Mouse (Mus musculus): Measurements from ENCODE around the gene Ints6l. TPM values are rescaled to one million over a fixed set of nuclear protein-coding genes. Genes with fewer than 3 reads are reported as not detected.
"Not testable (repeated sequence)": the region's sequence is repeated elsewhere in the genome, so short reads cannot be mapped to it uniquely, and the experiment has no call there.

Gene Ints6l
- polyA plus RNA-seq, 1 experiment from 2014 or later: 18.2 TPM

GRCm38 (mm10) chrX:56477553-56477952 lies 22.9 kb downstream of the Ints6l start:
- no peak overlapping the region for H3K4me2 ChIP-seq (ENCODE audit: low read length)
- H3K4me3 ChIP-seq (ENCODE audit: low read depth, low read length): no peak overlapping the region
- H3K4me1 ChIP-seq (ENCODE audit: control insufficient read depth, insufficient read depth, low read length): no peaks in the 10 kb centered on the region
- no peak overlapping the region for H3K27ac ChIP-seq (ENCODE audit: low read length)
- no peak for ATAC-seq
- H3K9me3 ChIP-seq (replicated peaks; ENCODE audit: control insufficient read depth, low read length, poor library complexity, severe bottlenecking): no peaks in the 10 kb centered on the region
- no peaks in the 10 kb centered on the region for H3K36me3 ChIP-seq (ENCODE audit: control insufficient read depth, insufficient read depth, low read length)
- no peaks in the 10 kb centered on the region for H3K27me3 ChIP-seq (ENCODE audit: control insufficient read depth, insufficient read depth, low read depth, low read length)
- WGBS: 93% methylated on average over 3 of the region's 3 CpGs
- H3K9ac ChIP-seq (ENCODE audit: low read depth, low read length): no peak overlapping the region

- WGBS: 60% methylated on average over 3 of the region's 3 CpGs
- Histone ChIP-seq H3K4me1 (ENCODE audit: control insufficient read depth, insufficient read depth, low read length) (no peaks in the 10 kb centered on the region), H3K9me3 (replicated peaks; ENCODE audit: control insufficient read depth, low read length, poor library complexity, severe bottlenecking) (no peaks in the 10 kb centered on the region), H3K4me2 (ENCODE audit: low read length) (no peak overlapping the region), H3K36me3 (ENCODE audit: control insufficient read depth, insufficient read depth, low read length) (0 out of 2 replicates have a peak, but pooled peaks cover 4% of the 10 kb centered on the region), H3K27ac (ENCODE audit: low read length) (no peak overlapping the region), H3K9ac (ENCODE audit: low read depth, low read length) (no peak overlapping the region), H3K4me3 (ENCODE audit: low read depth, low read length) (no peak overlapping the region), H3K27me3 (ENCODE audit: control insufficient read depth, insufficient read depth, low read depth, low read length) (no peaks in the 10 kb centered on the region)
- ATAC-seq: no peak
Observed at GRCm38 (mm10) chrX:56481906-56482305, 27.2 kb downstream of the Ints6l start.

DNA sequence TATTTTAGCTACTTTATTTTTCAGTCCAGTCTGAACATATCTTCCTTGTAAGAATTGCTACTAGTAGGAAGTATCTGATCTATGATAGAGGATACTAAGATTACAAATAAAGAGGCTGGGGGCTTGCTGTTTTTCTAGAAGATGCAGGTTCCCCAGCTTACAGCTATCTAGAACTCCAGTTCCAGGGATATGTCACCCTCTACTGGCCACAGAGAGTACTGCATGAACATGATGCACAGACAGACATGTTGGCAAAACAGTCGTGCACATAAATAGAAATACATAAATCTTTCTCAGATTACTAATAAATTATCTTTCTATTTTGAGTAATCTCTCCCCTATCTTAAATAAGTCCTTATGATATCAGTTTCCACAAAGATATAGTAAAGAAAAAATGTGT lies 35.1 kb downstream of the Ints6l start:
- 37% methylated on average over 1 of the region's 1 CpGs for WGBS
- H3K27me3 ChIP-seq (ENCODE audit: control insufficient read depth, insufficient read depth, low read depth, low read length): no peaks in the 10 kb centered on the region
- H3K9ac ChIP-seq (ENCODE audit: low read depth, low read length): no peak overlapping the region
- 0 out of 2 replicates have a peak, but pooled peaks cover 1% of the 10 kb centered on the region for H3K36me3 ChIP-seq (ENCODE audit: control insufficient read depth, insufficient read depth, low read length)
- H3K4me3 ChIP-seq (ENCODE audit: low read depth, low read length): no peak overlapping the region
- H3K4me1 ChIP-seq (ENCODE audit: control insufficient read depth, insufficient read depth, low read length): no peaks in the 10 kb centered on the region
- no peak overlapping the region for H3K4me2 ChIP-seq (ENCODE audit: low read length)
- no peaks in the 10 kb centered on the region for H3K9me3 ChIP-seq (replicated peaks; ENCODE audit: control insufficient read depth, low read length, poor library complexity, severe bottlenecking)
- ATAC-seq: no peak
- H3K27ac ChIP-seq (ENCODE audit: low read length): no peak overlapping the region

GRCm38 (mm10) chrX:56497241-56497640 lies 42.6 kb downstream of the Ints6l start:
- WGBS: 82% methylated on average over 7 of the region's 7 CpGs
- ATAC-seq: no peak
- H3K27me3 ChIP-seq (ENCODE audit: control insufficient read depth, insufficient read depth, low read depth, low read length): no peaks in the 10 kb centered on the region
- no peaks in the 10 kb centered on the region for H3K9me3 ChIP-seq (replicated peaks; ENCODE audit: control insufficient read depth, low read length, poor library complexity, severe bottlenecking)
- H3K4me2 ChIP-seq (ENCODE audit: low read length): no peak overlapping the region
- H3K4me1 ChIP-seq (ENCODE audit: control insufficient read depth, insufficient read depth, low read length): no peaks in the 10 kb centered on the region
- H3K36me3 ChIP-seq (ENCODE audit: control insufficient read depth, insufficient read depth, low read length): no peaks in the 10 kb centered on the region
- no peak overlapping the region for H3K27ac ChIP-seq (ENCODE audit: low read length)
- no peak overlapping the region for H3K9ac ChIP-seq (ENCODE audit: low read depth, low read length)
- H3K4me3 ChIP-seq (ENCODE audit: low read depth, low read length): no peak overlapping the region

DNA sequence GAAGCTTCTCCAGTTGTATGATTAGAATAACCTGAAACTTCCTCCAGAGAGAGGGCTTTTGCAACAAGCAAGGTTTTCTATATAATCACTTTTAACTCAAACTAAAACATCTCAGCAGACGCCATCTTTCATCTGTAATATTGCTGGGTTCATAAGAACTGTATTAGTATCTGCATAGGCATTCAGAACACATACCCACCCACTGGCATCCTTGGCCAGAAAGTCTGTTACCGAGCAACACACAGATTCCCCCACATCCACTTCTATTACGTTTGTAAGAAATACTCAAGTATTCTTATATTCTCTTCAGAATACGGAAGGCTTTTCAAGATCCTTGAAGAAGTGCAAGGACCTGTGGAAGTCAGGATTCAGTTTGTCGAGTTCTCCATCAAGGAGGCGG lies 69.8 kb downstream of the Ints6l start, which contains the start of gene Gm10477:
TSS of gene Gm10477 (plus strand) at position 301 of the 400 bp plus-strand sequence.
- not testable (repeated sequence) for H3K9ac ChIP-seq (ENCODE audit: low read depth, low read length); H3K36me3 ChIP-seq (ENCODE audit: control insufficient read depth, insufficient read depth, low read length); H3K4me2 ChIP-seq (ENCODE audit: low read length); H3K9me3 ChIP-seq (replicated peaks; ENCODE audit: control insufficient read depth, low read length, poor library complexity, severe bottlenecking); ATAC-seq; H3K4me3 ChIP-seq (ENCODE audit: low read depth, low read length); H3K27me3 ChIP-seq (ENCODE audit: control insufficient read depth, insufficient read depth, low read depth, low read length); H3K27ac ChIP-seq (ENCODE audit: low read length); H3K4me1 ChIP-seq (ENCODE audit: control insufficient read depth, insufficient read depth, low read length)
- 77% methylated on average over 6 of the region's 6 CpGs for WGBS

DNA sequence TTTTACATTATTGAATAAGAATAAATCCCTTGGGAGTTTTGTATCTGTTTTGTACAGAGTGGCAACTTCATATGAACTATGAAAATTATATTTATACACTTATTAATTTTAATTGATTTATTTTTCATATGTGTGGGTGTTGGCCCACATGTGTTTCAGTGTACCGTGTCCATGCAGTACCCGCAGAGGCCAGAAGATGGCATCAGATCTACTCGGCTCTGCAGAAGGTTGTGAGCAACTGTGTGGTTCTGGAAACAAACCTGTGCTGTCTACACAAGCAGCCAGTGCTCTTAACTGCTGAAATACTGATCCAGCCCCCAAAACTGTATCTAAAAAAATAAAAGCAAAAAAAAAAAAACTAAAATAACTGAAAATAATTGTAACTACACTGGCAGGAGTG lies 76.6 kb downstream of the Ints6l start:
- no peaks in the 10 kb centered on the region for H3K4me1 ChIP-seq (ENCODE audit: control insufficient read depth, insufficient read depth, low read length)
- H3K4me2 ChIP-seq (ENCODE audit: low read length): no peak overlapping the region
- H3K27ac ChIP-seq (ENCODE audit: low read length): no peak overlapping the region
- H3K36me3 ChIP-seq (ENCODE audit: control insufficient read depth, insufficient read depth, low read length): no peaks in the 10 kb centered on the region
- no peak for ATAC-seq
- H3K9me3 ChIP-seq (replicated peaks; ENCODE audit: control insufficient read depth, low read length, poor library complexity, severe bottlenecking): no peaks in the 10 kb centered on the region
- no peak overlapping the region for H3K4me3 ChIP-seq (ENCODE audit: low read depth, low read length)
- 14% methylated on average over 3 of the region's 3 CpGs for WGBS
- H3K27me3 ChIP-seq (ENCODE audit: control insufficient read depth, insufficient read depth, low read depth, low read length): no peaks in the 10 kb centered on the region
- H3K9ac ChIP-seq (ENCODE audit: low read depth, low read length): no peak overlapping the region

DNA sequence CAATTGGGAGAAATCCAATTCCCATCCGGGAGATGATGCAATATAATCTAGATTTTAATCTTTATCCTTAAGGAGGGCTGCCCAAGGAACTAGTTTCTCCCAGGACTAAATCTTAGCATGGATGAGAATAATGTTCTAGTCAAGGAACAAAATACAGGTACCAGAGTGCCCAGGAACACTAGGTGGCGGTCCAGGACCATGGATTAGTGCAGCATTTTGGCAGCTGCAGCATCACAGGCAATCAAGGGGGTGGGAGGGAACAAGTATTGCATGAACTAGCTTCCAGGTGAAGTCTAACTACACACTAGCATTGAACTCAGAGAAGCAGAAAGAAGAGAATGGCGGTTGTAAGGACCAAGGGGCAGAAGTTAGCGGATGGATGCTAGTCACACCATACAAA lies 82.5 kb downstream of the Ints6l start:
- peak; percentile 62; the same call in 1 of the 2 replicates for ATAC-seq
- no peaks in the 10 kb centered on the region for H3K36me3 ChIP-seq (ENCODE audit: control insufficient read depth, insufficient read depth, low read length)
- no peak overlapping the region for H3K4me3 ChIP-seq (ENCODE audit: low read depth, low read length)
- no peaks in the 10 kb centered on the region for H3K9me3 ChIP-seq (replicated peaks; ENCODE audit: control insufficient read depth, low read length, poor library complexity, severe bottlenecking)
- 49% methylated on average over 4 of the region's 4 CpGs for WGBS
- no peak overlapping the region for H3K4me2 ChIP-seq (ENCODE audit: low read length)
- no peak overlapping the region for H3K27ac ChIP-seq (ENCODE audit: low read length)
- no peak overlapping the region for H3K9ac ChIP-seq (ENCODE audit: low read depth, low read length)
- no peaks in the 10 kb centered on the region for H3K27me3 ChIP-seq (ENCODE audit: control insufficient read depth, insufficient read depth, low read depth, low read length)
- H3K4me1 ChIP-seq (ENCODE audit: control insufficient read depth, insufficient read depth, low read length): no peaks in the 10 kb centered on the region

DNA sequence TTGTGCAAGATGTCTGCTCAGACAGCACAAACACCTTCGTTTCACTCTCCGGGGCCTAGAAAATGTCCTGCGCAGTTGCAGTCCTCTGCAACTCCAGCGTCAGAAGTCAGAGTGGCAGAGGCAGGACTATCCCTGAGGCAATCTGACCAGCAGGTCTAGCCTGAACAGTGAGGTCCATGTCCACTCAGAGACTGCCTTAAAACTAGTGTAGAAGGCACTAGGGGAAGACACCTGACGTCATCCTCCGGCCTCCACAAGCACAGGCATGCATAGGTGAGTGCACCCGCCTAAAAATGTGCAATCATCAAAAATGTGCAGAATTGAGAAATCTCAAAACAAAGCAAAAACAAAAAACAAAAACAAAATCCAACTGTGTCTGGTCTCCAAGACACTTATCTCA lies 94.8 kb downstream of the Ints6l start, which contains the start of gene Gm648:
TSS of gene Gm648 (minus strand) at position 101 of the 400 bp plus-strand sequence.
- no peak within 1 kb of the TSS for H3K4me2 ChIP-seq (ENCODE audit: low read length)
- no peaks in the 10 kb centered on the region for H3K27me3 ChIP-seq (ENCODE audit: control insufficient read depth, insufficient read depth, low read depth, low read length)
- no peaks in the 10 kb centered on the region for H3K9me3 ChIP-seq (replicated peaks; ENCODE audit: control insufficient read depth, low read length, poor library complexity, severe bottlenecking)
- no peak within 1 kb of the TSS for H3K4me3 ChIP-seq (ENCODE audit: low read depth, low read length)
- no peak within 1 kb of the TSS for H3K9ac ChIP-seq (ENCODE audit: low read depth, low read length)
- H3K4me1 ChIP-seq (ENCODE audit: control insufficient read depth, insufficient read depth, low read length): no peaks in the 10 kb centered on the region
- WGBS: 91% methylated on average over 7 of the region's 7 CpGs
- H3K27ac ChIP-seq (ENCODE audit: low read length): no peak within 1 kb of the TSS
- no peak for ATAC-seq
- no peaks in the 10 kb centered on the region for H3K36me3 ChIP-seq (ENCODE audit: control insufficient read depth, insufficient read depth, low read length)

DNA sequence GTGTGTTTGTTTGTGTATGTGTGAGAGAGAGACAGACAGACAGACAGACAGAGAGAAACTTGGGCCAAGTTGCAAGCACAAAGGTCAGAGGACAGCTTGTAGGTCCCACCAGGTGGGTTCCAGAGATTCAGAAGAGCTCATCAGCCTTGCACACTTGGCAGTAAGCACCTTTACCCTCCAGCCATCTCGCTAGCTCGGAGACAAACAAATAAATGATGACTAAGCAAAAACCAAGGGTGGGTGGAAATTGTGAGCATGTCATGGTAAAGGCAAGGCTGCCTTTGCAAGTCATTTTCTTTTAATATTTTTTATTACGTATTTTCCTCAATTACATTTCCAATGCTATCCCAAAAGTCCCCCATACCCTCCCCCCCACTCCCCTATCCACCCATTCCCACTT lies 98.9 kb downstream of the Ints6l start:
- Histone ChIP-seq H3K4me1 (ENCODE audit: control insufficient read depth, insufficient read depth, low read length) (no peaks in the 10 kb centered on the region), H3K4me2 (ENCODE audit: low read length) (no peak overlapping the region), H3K27ac (ENCODE audit: low read length) (no peak overlapping the region), H3K9ac (ENCODE audit: low read depth, low read length) (no peak overlapping the region), H3K9me3 (replicated peaks; ENCODE audit: control insufficient read depth, low read length, poor library complexity, severe bottlenecking) (no peaks in the 10 kb centered on the region), H3K36me3 (ENCODE audit: control insufficient read depth, insufficient read depth, low read length) (no peaks in the 10 kb centered on the region), H3K27me3 (ENCODE audit: control insufficient read depth, insufficient read depth, low read depth, low read length) (no peaks in the 10 kb centered on the region), H3K4me3 (ENCODE audit: low read depth, low read length) (no peak overlapping the region)
- ATAC-seq: no peak
- 76% methylated on average over 3 of the region's 3 CpGs for WGBS

Measured in midbrain, embryonic 16.5 days (tissue).